Mouse (Mus musculus): ENCODE measurements around the gene Tti1. TPM values are rescaled to one million over a fixed set of nuclear protein-coding genes. Genes with fewer than 3 reads are reported as not detected.
"Not testable (repeated sequence)": the region's sequence is repeated elsewhere in the genome, so short reads cannot be mapped to it uniquely, and the experiment has no call there.

Gene Tti1
- polyA plus RNA-seq, 1 experiment from 2014 or later, result 30.1 TPM

DNA sequence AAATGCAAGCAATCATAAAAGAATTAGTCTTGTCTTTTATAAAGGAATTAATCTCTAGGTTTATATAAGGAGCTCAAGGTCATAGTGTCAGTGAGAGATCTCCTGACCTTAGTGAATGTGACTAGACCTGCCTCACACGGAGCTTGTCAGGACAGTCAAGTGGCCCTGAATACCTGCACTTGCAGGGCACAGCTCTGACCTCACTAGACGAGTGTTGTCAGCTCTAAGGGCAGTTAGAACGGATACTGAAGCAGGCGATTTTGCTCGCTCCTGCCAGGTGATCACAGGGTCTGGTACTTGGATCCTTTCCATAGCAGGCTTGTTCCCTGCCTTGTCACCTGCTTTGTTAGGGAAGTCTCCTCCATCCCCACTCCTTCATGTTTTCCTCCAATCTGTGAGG, 36.8 kb upstream of the Tti1 start:
- no peak for ATAC-seq (ENCODE audit: low FRiP score, low TSS enrichment)
- 92% methylated on average over 5 of the region's 5 CpGs for WGBS

GRCm38 (mm10) chr2:158064571-158065048, 36.4 kb upstream of the Tti1 start:
- WGBS, result 29% methylated on average over 3 of the region's 3 CpGs
- Histone ChIP-seq H3K4me2 (replicated peaks; ENCODE audit: low read depth, low read length) (no peak overlapping the region), H3K27ac (ENCODE audit: low read length) (no peak overlapping the region), H3K4me1 (ENCODE audit: insufficient read depth, low read length) (no peaks in the 10 kb centered on the region; the same call in 1 of the 2 replicates), H3K27me3 (ENCODE audit: insufficient read depth, low read length) (no peaks in the 10 kb centered on the region), H3K9ac (replicated peaks; ENCODE audit: low read length) (no peak overlapping the region), H3K4me3 (ENCODE audit: low read length) (no peak overlapping the region), H3K9me3 (ENCODE audit: low read length) (no peaks in the 10 kb centered on the region), H3K36me3 (ENCODE audit: insufficient read depth, low read length) (peaks cover 38% of the 10 kb centered on the region)
- 0 out of 2 replicates have a peak, but pooled peaks have one; percentile 9 for ATAC-seq (ENCODE audit: low FRiP score, low TSS enrichment)

More for the DNA sequence above, 36.8 kb upstream of the Tti1 start:
- H3K27me3 ChIP-seq (ENCODE audit: insufficient read depth, low read length), result no peaks in the 10 kb centered on the region
- no peak overlapping the region for H3K4me2 ChIP-seq (replicated peaks; ENCODE audit: low read depth, low read length)
- no peak overlapping the region for H3K4me3 ChIP-seq (ENCODE audit: low read length)
- H3K9me3 ChIP-seq (ENCODE audit: low read length), result no peaks in the 10 kb centered on the region
- no peak overlapping the region for H3K9ac ChIP-seq (replicated peaks; ENCODE audit: low read length)
- peaks cover 35% of the 10 kb centered on the region for H3K36me3 ChIP-seq (ENCODE audit: insufficient read depth, low read length)
- no peak overlapping the region for H3K27ac ChIP-seq (ENCODE audit: low read length)
- H3K4me1 ChIP-seq (ENCODE audit: insufficient read depth, low read length), result no peaks in the 10 kb centered on the region; the same call in 1 of the 2 replicates

DNA sequence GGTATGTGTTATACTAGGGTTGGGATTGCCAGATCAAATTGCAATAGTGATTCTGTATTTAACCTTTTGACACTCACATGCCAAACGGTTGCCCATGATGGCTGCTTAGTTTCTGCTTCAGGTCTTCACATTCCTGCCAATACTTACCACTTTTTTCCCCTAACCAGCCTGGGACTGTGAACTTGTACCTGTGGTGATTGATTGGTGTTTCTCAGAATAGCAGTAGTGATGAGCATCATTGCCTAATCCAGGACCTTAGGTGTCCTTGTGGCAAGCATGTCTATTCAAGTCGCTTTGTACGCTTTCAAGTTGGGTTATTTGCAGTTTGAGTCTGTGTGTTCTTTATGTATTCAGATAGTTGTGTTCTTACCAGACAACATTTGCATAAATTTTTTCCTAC, 34.8 kb upstream of the Tti1 start:
- WGBS, result 86% methylated on average over 3 of the region's 3 CpGs
- no peaks in the 10 kb centered on the region for H3K27me3 ChIP-seq (ENCODE audit: insufficient read depth, low read length)
- no peak overlapping the region for H3K9ac ChIP-seq (replicated peaks; ENCODE audit: low read length)
- H3K9me3 ChIP-seq (ENCODE audit: low read length), result no peaks in the 10 kb centered on the region
- no peak for ATAC-seq (ENCODE audit: low FRiP score, low TSS enrichment)
- no peak overlapping the region for H3K4me2 ChIP-seq (replicated peaks; ENCODE audit: low read depth, low read length)
- no peak overlapping the region for H3K4me3 ChIP-seq (ENCODE audit: low read length)
- no peaks in the 10 kb centered on the region; the same call in 1 of the 2 replicates for H3K4me1 ChIP-seq (ENCODE audit: insufficient read depth, low read length)
- H3K36me3 ChIP-seq (ENCODE audit: insufficient read depth, low read length), result peaks cover 53% of the 10 kb centered on the region
- no peak overlapping the region for H3K27ac ChIP-seq (ENCODE audit: low read length)

DNA sequence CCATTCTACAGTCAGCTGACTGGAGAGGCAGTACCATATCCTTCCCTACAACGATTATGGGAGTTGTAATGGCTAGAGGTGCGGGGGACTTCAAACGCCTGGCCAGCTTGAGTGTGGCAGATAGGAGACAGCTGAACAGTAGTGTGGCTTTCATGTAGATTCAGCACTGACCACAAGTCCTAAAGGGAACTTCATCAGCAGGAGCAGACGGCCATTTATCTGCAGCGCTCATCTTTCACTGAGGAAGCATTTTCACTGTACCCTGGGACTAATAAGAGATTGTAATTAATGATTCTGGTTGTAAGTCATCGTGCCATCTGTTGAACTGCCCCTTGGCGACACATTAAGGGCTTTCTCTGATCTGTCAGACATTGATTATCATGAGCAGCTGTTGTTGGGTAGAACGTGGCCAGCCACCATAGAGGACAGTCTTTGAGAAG, 31.5 kb upstream of the Tti1 start:
- no peaks in the 10 kb centered on the region for H3K27me3 ChIP-seq (ENCODE audit: insufficient read depth, low read length)
- H3K27ac ChIP-seq (ENCODE audit: low read length), result no peak overlapping the region
- no peak for ATAC-seq (ENCODE audit: low FRiP score, low TSS enrichment)
- no peak overlapping the region for H3K4me3 ChIP-seq (ENCODE audit: low read length)
- 74% methylated on average over 8 of the region's 8 CpGs for WGBS
- no peaks in the 10 kb centered on the region; the same call in 1 of the 2 replicates for H3K4me1 ChIP-seq (ENCODE audit: insufficient read depth, low read length)
- H3K9ac ChIP-seq (replicated peaks; ENCODE audit: low read length), result no peak overlapping the region
- H3K36me3 ChIP-seq (ENCODE audit: insufficient read depth, low read length), result peaks cover 43% of the 10 kb centered on the region
- no peak overlapping the region for H3K4me2 ChIP-seq (replicated peaks; ENCODE audit: low read depth, low read length)
- no peaks in the 10 kb centered on the region for H3K9me3 ChIP-seq (ENCODE audit: low read length)

DNA sequence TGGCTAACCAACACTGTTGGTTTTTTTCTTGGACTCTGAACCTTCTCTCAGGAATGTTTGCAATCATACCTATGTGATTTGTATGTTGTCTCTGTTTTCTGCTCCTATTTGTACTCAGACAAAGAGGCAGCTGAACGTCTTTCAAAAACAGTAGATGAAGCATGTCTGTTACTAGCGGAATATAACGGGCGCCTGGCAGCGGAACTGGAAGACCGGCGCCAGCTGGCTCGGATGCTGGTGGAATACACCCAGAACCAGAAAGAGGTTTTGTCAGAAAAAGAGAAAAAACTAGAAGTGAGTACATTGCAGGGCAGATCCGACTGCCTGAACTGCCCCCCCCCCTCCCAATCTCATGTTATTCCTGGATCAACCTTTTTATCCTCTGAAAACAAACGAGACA, 30.3 kb upstream of the Tti1 start:
- H3K4me3 ChIP-seq (ENCODE audit: low read length), result no peak overlapping the region
- no peaks in the 10 kb centered on the region for H3K4me1 ChIP-seq (ENCODE audit: insufficient read depth, low read length)
- H3K9ac ChIP-seq (replicated peaks; ENCODE audit: low read length), result no peak overlapping the region
- no peak overlapping the region for H3K4me2 ChIP-seq (replicated peaks; ENCODE audit: low read depth, low read length)
- H3K27ac ChIP-seq (ENCODE audit: low read length), result no peak overlapping the region
- ATAC-seq (ENCODE audit: low FRiP score, low TSS enrichment), result no peak
- no peaks in the 10 kb centered on the region for H3K9me3 ChIP-seq (ENCODE audit: low read length)
- peaks cover 43% of the 10 kb centered on the region for H3K36me3 ChIP-seq (ENCODE audit: insufficient read depth, low read length)
- WGBS, result 87% methylated on average over 10 of the region's 10 CpGs
- H3K27me3 ChIP-seq (ENCODE audit: insufficient read depth, low read length), result no peaks in the 10 kb centered on the region

GRCm38 (mm10) chr2:158057030-158057429, 28.8 kb upstream of the Tti1 start:
- H3K27me3 ChIP-seq (ENCODE audit: insufficient read depth, low read length), result no peaks in the 10 kb centered on the region
- H3K9ac ChIP-seq (replicated peaks; ENCODE audit: low read length), result no peak overlapping the region
- peaks cover 40% of the 10 kb centered on the region for H3K36me3 ChIP-seq (ENCODE audit: insufficient read depth, low read length)
- no peak for ATAC-seq (ENCODE audit: low FRiP score, low TSS enrichment)
- H3K4me2 ChIP-seq (replicated peaks; ENCODE audit: low read depth, low read length), result no peak overlapping the region
- no peak overlapping the region for H3K4me3 ChIP-seq (ENCODE audit: low read length)
- no peaks in the 10 kb centered on the region for H3K9me3 ChIP-seq (ENCODE audit: low read length)
- H3K4me1 ChIP-seq (ENCODE audit: insufficient read depth, low read length), result no peaks in the 10 kb centered on the region
- 93% methylated on average over 3 of the region's 3 CpGs for WGBS
- H3K27ac ChIP-seq (ENCODE audit: low read length), result no peak overlapping the region

DNA sequence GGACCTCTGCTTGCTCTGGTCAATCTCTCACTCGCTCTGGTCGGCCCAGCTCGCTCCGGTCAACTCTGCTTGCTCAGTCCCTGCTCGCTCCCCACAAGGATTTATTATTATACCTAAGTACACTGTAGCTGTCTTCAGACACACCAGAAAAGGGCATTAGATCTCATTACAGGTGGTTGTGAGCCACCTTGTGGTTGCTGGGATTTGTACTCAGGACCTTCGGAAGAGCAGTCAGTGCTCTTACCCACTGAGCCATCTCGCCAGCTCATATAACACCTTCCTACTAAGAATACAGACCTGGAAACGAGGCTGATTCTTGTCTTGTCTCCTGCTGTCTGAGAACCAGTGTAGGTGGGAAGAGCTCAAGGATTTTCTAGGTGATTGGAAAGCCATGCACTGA, 27.1 kb upstream of the Tti1 start:
- not testable (repeated sequence) for H3K9me3 ChIP-seq (ENCODE audit: low read length); H3K4me2 ChIP-seq (replicated peaks; ENCODE audit: low read depth, low read length); H3K27ac ChIP-seq (ENCODE audit: low read length); H3K4me1 ChIP-seq (ENCODE audit: insufficient read depth, low read length); H3K27me3 ChIP-seq (ENCODE audit: insufficient read depth, low read length); H3K9ac ChIP-seq (replicated peaks; ENCODE audit: low read length); H3K4me3 ChIP-seq (ENCODE audit: low read length); ATAC-seq (ENCODE audit: low FRiP score, low TSS enrichment)
- peaks cover 33% of the 10 kb centered on the region for H3K36me3 ChIP-seq (ENCODE audit: insufficient read depth, low read length)
- WGBS, result 88% methylated on average over 8 of the region's 8 CpGs

GRCm38 (mm10) chr2:158054596-158054995, 26.4 kb upstream of the Tti1 start:
- WGBS, result 89% methylated on average over 3 of the region's 3 CpGs
- no peaks in the 10 kb centered on the region for H3K9me3 ChIP-seq (ENCODE audit: low read length)
- no peak overlapping the region for H3K4me2 ChIP-seq (replicated peaks; ENCODE audit: low read depth, low read length)
- H3K27me3 ChIP-seq (ENCODE audit: insufficient read depth, low read length), result no peaks in the 10 kb centered on the region
- H3K9ac ChIP-seq (replicated peaks; ENCODE audit: low read length), result no peak overlapping the region
- H3K36me3 ChIP-seq (ENCODE audit: insufficient read depth, low read length), result peaks cover 30% of the 10 kb centered on the region
- H3K4me3 ChIP-seq (ENCODE audit: low read length), result no peak overlapping the region
- no peaks in the 10 kb centered on the region for H3K4me1 ChIP-seq (ENCODE audit: insufficient read depth, low read length)
- no peak overlapping the region for H3K27ac ChIP-seq (ENCODE audit: low read length)
- ATAC-seq (ENCODE audit: low FRiP score, low TSS enrichment), result no peak

GRCm38 (mm10) chr2:158050116-158050515, 21.9 kb upstream of the Tti1 start:
- no peaks in the 10 kb centered on the region for H3K9me3 ChIP-seq (ENCODE audit: low read length)
- H3K36me3 ChIP-seq (ENCODE audit: insufficient read depth, low read length), result peaks cover 39% of the 10 kb centered on the region
- H3K27me3 ChIP-seq (ENCODE audit: insufficient read depth, low read length), result no peaks in the 10 kb centered on the region
- ATAC-seq (ENCODE audit: low FRiP score, low TSS enrichment), result no peak
- no peaks in the 10 kb centered on the region for H3K4me1 ChIP-seq (ENCODE audit: insufficient read depth, low read length)
- H3K4me3 ChIP-seq (ENCODE audit: low read length), result no peak overlapping the region
- H3K9ac ChIP-seq (replicated peaks; ENCODE audit: low read length), result no peak overlapping the region
- no peak overlapping the region for H3K4me2 ChIP-seq (replicated peaks; ENCODE audit: low read depth, low read length)
- WGBS, result 96% methylated on average over 8 of the region's 8 CpGs
- no peak overlapping the region for H3K27ac ChIP-seq (ENCODE audit: low read length)

- Histone ChIP-seq H3K9me3 (ENCODE audit: low read length) (no peaks in the 10 kb centered on the region), H3K9ac (replicated peaks; ENCODE audit: low read length) (no peak overlapping the region), H3K4me3 (ENCODE audit: low read length) (no peak overlapping the region), H3K27me3 (ENCODE audit: insufficient read depth, low read length) (no peaks in the 10 kb centered on the region), H3K36me3 (ENCODE audit: insufficient read depth, low read length) (peaks cover 52% of the 10 kb centered on the region), H3K27ac (ENCODE audit: low read length) (no peak overlapping the region), H3K4me2 (replicated peaks; ENCODE audit: low read depth, low read length) (no peak overlapping the region), H3K4me1 (ENCODE audit: insufficient read depth, low read length) (no peaks in the 10 kb centered on the region)
- ATAC-seq (ENCODE audit: low FRiP score, low TSS enrichment), result no peak
- WGBS, result 93% methylated on average over 1 of the region's 1 CpGs
Observed at GRCm38 (mm10) chr2:158048718-158049117, 20.5 kb upstream of the Tti1 start.
